Comparison of ENCODE assay signal across 8 mouse cellular contexts in the genomic region with DNA sequence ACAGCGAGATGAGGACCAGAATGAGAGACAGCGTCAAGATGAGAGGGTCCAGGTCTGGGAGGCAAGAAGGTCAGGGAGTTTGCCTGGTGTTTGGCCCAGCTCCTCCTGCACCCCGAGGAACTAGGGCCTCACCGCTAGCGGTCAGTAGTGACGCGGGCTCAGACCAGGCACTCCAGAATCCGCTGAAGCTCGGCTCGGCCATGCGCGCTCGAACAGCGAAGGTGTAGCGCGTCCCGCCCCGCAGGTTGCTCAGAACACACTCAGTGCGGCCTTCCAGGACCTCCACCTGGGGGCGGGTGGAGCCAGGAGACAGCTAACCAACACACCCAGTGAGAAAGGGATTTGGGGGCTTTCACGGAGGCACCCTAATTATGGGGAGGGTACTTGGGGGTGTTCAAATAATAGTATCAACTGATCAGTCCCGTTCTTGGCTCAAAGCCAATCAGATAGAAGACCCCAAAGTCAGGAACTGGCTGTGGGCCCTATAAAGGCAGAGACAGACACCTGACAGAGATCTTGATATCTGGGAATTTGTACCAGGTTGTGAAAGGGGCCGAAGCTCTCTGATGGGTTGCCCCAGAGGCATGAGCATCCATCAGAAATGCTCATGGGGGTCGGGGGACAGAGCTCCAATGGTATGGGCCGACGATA. TPM values are rescaled to one million over a fixed set of nuclear protein-coding genes. Genes with fewer than 3 reads are reported as not detected.
A peak's percentile ranks its signal among the peaks of the same experiment; 100 is the strongest.
DNase-seq lines count a peak whose midpoint lies in the region; ATAC-seq and TF ChIP-seq lines count a peak whose summit lies in the region.

No protein-coding gene starts in this region.

- H3K4me1 ChIP-seq in cerebellum, adult 2 months (ENCODE audit: control insufficient read depth, insufficient read depth, low read length), result peaks cover 12% of the 10 kb centered on the region
- peaks cover 13 to 26% of the 10 kb centered on the region in 2 experiments for H3K4me1 ChIP-seq in liver, embryonic 14.5 days (replicated peaks; ENCODE audit: control insufficient read depth in 2 of 2, insufficient read depth in 2 of 2, low read length in 1 of 2)

- peaks cover 45% of the 10 kb centered on the region for H3K36me3 ChIP-seq in liver, embryonic 14.5 days (replicated peaks; ENCODE audit: control insufficient read depth, insufficient read depth, low read depth)

- no peaks in the 10 kb centered on the region for H3K27me3 ChIP-seq in cerebellum, adult 2 months (ENCODE audit: control insufficient read depth, insufficient read depth, low read length)
- H3K27me3 ChIP-seq in liver, embryonic 14.5 days (ENCODE audit: control insufficient read depth, insufficient read depth, low read length), result no peaks in the 10 kb centered on the region

- DNase-seq in cerebellum, adult 2 months, result peak; percentile 41 to 48
- peak; percentile 31 for DNase-seq in ovary, postnatal 36 days (ENCODE audit: low spot score)
- no peak for DNase-seq in ovary, postnatal 10 days (ENCODE audit: low spot score)
- no peak for DNase-seq in liver, embryonic 14.5 days (ENCODE audit: low read depth in 3 of 3, low spot score in 3 of 3)
- DNase-seq in yolk sac, embryonic 10.5 days (ENCODE audit: low spot score), result peak; percentile 41
- DNase-seq in urinary bladder, postnatal 10 days (ENCODE audit: low spot score), result no peak

- no peak overlapping the region for H3K4me3 ChIP-seq in cerebellum, adult 2 months (replicated peaks; ENCODE audit: insufficient read depth, low read depth, low read length)
- peak overlapping the region; percentile 68 to 94 for H3K4me3 ChIP-seq in liver, embryonic 14.5 days (ENCODE audit: insufficient read depth in 1 of 2, low read depth in 2 of 2, low read length in 2 of 2)

- H3K9me3 ChIP-seq in liver, embryonic 14.5 days (ENCODE audit: control insufficient read depth, low read length), result no peaks in the 10 kb centered on the region

- WGBS in cerebellum, adult 2 months, result 35% methylated on average over 26 of the region's 26 CpGs
- 40% methylated on average over 26 of the region's 26 CpGs for WGBS in liver, embryonic 14.5 days (ENCODE audit: insufficient replicate concordance)

- H3K9ac ChIP-seq in liver, embryonic 14.5 days (replicated peaks), result peak overlapping the region; percentile 89

- no peak for ATAC-seq in cerebellum, adult (ENCODE audit: insufficient number of reproducible peaks, low FRiP score, low TSS enrichment)
- no peak for ATAC-seq in liver, embryonic 14.5 days (ENCODE audit: insufficient read depth)
- no peak for ATAC-seq in inflammation-experienced regulatory T-cells, adult 6 months

- no peak for TF ChIP-seq POLR2A in cerebellum, adult 2 months (IDR thresholded peaks at IDR 0.05; ENCODE audit: borderline replicate concordance, insufficient read depth, low read length)

- peak overlapping the region; percentile 71 for H3K4me2 ChIP-seq in liver, embryonic 14.5 days (ENCODE audit: low read depth)

- TF ChIP-seq CTCF in cerebellum, adult 2 months (IDR thresholded peaks at IDR 0.05; ENCODE audit: borderline replicate concordance, insufficient read depth, low read depth, low read length), result no peak
- TF ChIP-seq CTCF in liver, embryonic 14.5 days (IDR thresholded peaks at IDR 0.05; ENCODE audit: low read depth), result peak; percentile 45

- no peak for TF ChIP-seq EP300 in liver, embryonic 14.5 days (IDR thresholded peaks at IDR 0.05; ENCODE audit: low read depth)

- no peak overlapping the region for H3K27ac ChIP-seq in cerebellum, adult 2 months (ENCODE audit: insufficient read depth, low read length)
- H3K27ac ChIP-seq in liver, embryonic 14.5 days, result peak overlapping the region; percentile 75

RNA-seq across cellular contexts. Expression of a gene that starts 2.6 kb away (rescaled TPM):
- polyA plus RNA-seq in cerebellum, adult 2 months (2012; rRNA removed), result 9.2 and 10.4 TPM in 2 replicates
- polyA plus RNA-seq in liver, embryonic 14.5 days (2012; rRNA removed), result 146 and 180 TPM in 2 replicates
- polyA plus RNA-seq in liver, embryonic 14.5 days (2014; fragmentation: Nextera tagmentation; extraction: Ambion mirVana), result 82.6 and 96.5 TPM in 2 replicates
- under 1 TPM in 2 of 3 experiments, not detected in 1; 0.31 to 0.38 TPM for polyA plus RNA-seq in inflammation-experienced regulatory T-cells, adult 6 months (2017; shearing (Covaris generic))

RNA-seq across cellular contexts. Expression of a gene that starts 5.1 kb away (rescaled TPM):
- 12.2 and 12.8 TPM in 2 replicates for polyA plus RNA-seq in cerebellum, adult 2 months (2012; rRNA removed)
- 1.4 TPM in 2 replicates for polyA plus RNA-seq in liver, embryonic 14.5 days (2012; rRNA removed)
- 3.5 and 3.6 TPM in 2 replicates for polyA plus RNA-seq in liver, embryonic 14.5 days (2014; fragmentation: Nextera tagmentation; extraction: Ambion mirVana)
- 1 to 10 TPM; 3.6 to 6.2 (median 4.9) TPM for polyA plus RNA-seq in inflammation-experienced regulatory T-cells, adult 6 months (2017; shearing (Covaris generic))

RNA-seq across cellular contexts. Expression of a gene that starts 23.9 kb away (rescaled TPM):
- polyA plus RNA-seq in cerebellum, adult 2 months (2012; rRNA removed), result 97.5 and 106 TPM in 2 replicates
- 2.6 and 3.9 TPM in 2 replicates for polyA plus RNA-seq in liver, embryonic 14.5 days (2012; rRNA removed)
- polyA plus RNA-seq in liver, embryonic 14.5 days (2014; fragmentation: Nextera tagmentation; extraction: Ambion mirVana), result 0.99 and 1.3 TPM in 2 replicates
- polyA plus RNA-seq in inflammation-experienced regulatory T-cells, adult 6 months (2017; shearing (Covaris generic)), result 1 to 10 TPM in 1 of 3 experiments, under 1 TPM in 2; 0.26 to 1.2 (median 0.45) TPM

RNA-seq across cellular contexts. Expression of a gene that starts 28.6 kb away (rescaled TPM):
- polyA plus RNA-seq in cerebellum, adult 2 months (2012; rRNA removed), result 67.6 and 83.3 TPM in 2 replicates
- polyA plus RNA-seq in liver, embryonic 14.5 days (2012; rRNA removed), result 0.19 and 0.24 TPM in 2 replicates
- polyA plus RNA-seq in liver, embryonic 14.5 days (2014; fragmentation: Nextera tagmentation; extraction: Ambion mirVana), result 0.27 TPM in 1 of 2 replicates, not detected in the other
- polyA plus RNA-seq in inflammation-experienced regulatory T-cells, adult 6 months (2017; shearing (Covaris generic)), result not detected

RNA-seq across cellular contexts. Expression of a gene that starts 33.3 kb away (rescaled TPM):
- 62.5 and 64.1 TPM in 2 replicates for polyA plus RNA-seq in cerebellum, adult 2 months (2012; rRNA removed)
- 37.5 and 61.5 TPM in 2 replicates for polyA plus RNA-seq in liver, embryonic 14.5 days (2012; rRNA removed)
- polyA plus RNA-seq in liver, embryonic 14.5 days (2014; fragmentation: Nextera tagmentation; extraction: Ambion mirVana), result 106 and 110 TPM in 2 replicates
- polyA plus RNA-seq in inflammation-experienced regulatory T-cells, adult 6 months (2017; shearing (Covaris generic)), result 10 to 100 TPM in 1 of 3 experiments, 1 to 10 TPM in 2; 8.8 to 11.1 (median 9.7) TPM

Comparison
In these comparisons a context has a peak if more than half of its experiments do, and no peak if none do; other contexts are left out.
1. DNase-seq: peak in cerebellum, adult 2 months (2 of 2), ovary, postnatal 36 days (single experiment) and yolk sac, embryonic 10.5 days (single experiment); none in ovary, postnatal 10 days (single experiment), liver, embryonic 14.5 days (0 of 3) and urinary bladder, postnatal 10 days (single experiment).
2. RNA of a gene that starts 23.9 kb away (polyA plus RNA-seq): 97.5 to 106 TPM in cerebellum, adult 2 months; 0.99 to 3.9 TPM in liver, embryonic 14.5 days and 0.26 to 1.2 TPM in inflammation-experienced regulatory T-cells, adult 6 months; every median in the first group is over 10 times any median in the second.